Mouse (Mus musculus) megakaryocyte, adult 5-6 weeks (primary cell): ENCODE results near the gene Sec61b. TPM values are rescaled to one million over a fixed set of nuclear protein-coding genes. Genes with fewer than 3 reads are reported as not detected.

Experiments
- ATAC-seq: 2 replicates; pipeline ENCODE4 v1.8.0; 2016; ENCODE audit warnings: mild to moderate bottlenecking, inconsistent platforms; ENCODE audit not compliant: poor library complexity, severe bottlenecking
- total RNA-seq, 2 experiments: library from RNA; stranded (forward) in 1 of 2; stranded (reverse) in 1 of 2; fragments of 153-499, 151-499 nt in 1 of 2; fragments of 221-1000, 200-1000 nt in 1 of 2; gene quantifications; 2 replicates each; pipeline versions ENCODE4 v1.2.3 to v1.2.4; 2015 to 2017

The Sec61b gene
- total RNA-seq, 2 experiments from 2014 or later: 285 to 449 TPM

DNA sequence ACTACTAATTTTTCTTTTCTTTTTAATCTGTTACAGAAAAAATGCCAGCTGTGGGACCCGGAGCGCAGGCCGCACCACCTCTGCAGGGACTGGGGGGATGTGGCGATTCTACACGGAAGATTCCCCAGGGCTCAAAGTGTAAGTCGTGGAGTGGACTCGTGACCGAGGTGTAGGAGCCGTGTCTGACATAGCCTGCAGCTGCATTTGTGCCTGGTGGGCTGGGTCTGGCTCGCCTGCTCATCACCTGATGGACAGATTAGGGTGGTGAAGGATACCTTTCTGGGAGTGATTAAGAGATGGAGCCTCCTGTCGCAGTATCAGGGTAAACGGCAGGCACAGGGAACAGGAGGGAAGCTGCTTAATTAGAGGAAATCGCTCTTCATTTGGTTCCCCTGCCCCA lies 5.6 kb downstream of the Sec61b start:
- ATAC-seq: no peak

GRCm38 (mm10) chr4:47480576-47480975 lies 6.1 kb downstream of the Sec61b start:
- ATAC-seq: no peak

GRCm38 (mm10) chr4:47491243-47491642 lies 16.8 kb downstream of the Sec61b start:
- peak; percentile 31 for ATAC-seq

GRCm38 (mm10) chr4:47492311-47493086 lies 18.0 kb downstream of the Sec61b start:
- ATAC-seq: no peak

- no peak for ATAC-seq
Observed at GRCm38 (mm10) chr4:47493456-47493855, 19.0 kb downstream of the Sec61b start.

DNA sequence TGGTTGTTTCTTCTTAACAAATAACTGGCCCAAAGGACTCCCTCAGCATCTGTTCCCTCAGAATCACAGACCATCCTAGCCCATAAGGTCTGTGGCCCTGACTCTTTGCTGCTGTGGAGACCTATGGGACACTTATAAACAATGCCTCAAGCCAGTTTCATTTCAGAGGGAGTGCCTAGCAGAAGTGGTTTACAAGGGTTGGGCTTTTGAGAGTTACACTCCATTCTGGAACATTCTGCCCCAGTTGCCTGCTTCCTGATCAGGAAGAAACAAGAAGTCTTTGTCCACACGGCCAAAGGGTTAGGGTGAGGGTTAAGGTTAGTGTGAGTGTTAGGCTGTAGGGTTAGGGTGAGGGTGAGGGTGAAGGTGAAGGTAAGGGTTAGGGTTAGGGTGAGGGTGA lies 19.7 kb downstream of the Sec61b start:
- 0 out of 2 replicates have a peak, but pooled peaks have one; percentile 17 for ATAC-seq

DNA sequence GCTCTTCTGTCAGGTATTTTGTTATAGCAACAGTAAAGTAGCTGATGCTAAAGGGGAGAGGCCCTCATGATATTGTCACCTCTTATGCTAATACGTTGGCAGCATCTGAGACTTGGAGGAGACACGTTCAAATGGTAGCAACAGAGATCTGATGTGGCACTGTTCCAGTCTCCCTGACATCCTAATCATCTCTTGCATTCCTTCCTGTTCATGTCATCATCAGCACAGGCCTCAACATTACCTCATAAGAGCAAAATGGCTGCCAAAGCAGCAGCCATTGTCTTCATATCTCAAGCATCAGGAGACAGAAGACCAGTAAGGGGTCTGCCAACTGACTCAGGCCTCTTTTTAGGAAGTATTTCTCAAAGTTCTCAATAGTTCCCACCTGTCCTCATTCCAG lies 20.2 kb downstream of the Sec61b start:
- no peak for ATAC-seq

DNA sequence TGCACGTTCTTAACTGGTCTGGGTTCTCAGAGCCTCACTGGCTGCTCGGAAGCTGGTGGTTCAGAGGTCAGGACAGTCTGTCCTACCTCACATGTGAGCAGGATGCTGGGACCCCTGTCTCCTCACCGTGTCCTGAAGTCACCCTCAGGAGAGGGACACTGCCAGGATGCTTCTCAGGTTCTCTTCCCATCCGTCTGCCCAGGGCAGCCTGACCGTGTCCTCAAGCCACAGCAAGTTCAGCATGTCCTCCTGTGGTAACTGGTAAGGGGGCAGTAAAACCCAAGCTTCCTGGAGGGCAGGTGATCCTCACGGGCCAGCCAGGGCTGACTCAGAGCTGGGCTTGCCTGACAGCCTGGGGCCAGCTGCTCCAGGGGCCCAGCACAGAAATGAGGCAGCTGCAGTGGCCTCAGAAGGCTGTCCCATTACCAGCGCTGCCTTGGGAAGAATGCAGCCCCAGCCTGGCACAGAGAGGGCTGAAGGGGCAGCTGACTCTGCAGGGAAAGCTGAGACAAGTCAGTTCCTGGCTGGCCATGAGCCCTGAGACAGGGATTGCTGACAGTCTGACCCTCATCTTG lies 23.4 kb downstream of the Sec61b start:
- ATAC-seq: no peak

- ATAC-seq: no peak
Observed at GRCm38 (mm10) chr4:47499121-47499545, 24.7 kb downstream of the Sec61b start.

DNA sequence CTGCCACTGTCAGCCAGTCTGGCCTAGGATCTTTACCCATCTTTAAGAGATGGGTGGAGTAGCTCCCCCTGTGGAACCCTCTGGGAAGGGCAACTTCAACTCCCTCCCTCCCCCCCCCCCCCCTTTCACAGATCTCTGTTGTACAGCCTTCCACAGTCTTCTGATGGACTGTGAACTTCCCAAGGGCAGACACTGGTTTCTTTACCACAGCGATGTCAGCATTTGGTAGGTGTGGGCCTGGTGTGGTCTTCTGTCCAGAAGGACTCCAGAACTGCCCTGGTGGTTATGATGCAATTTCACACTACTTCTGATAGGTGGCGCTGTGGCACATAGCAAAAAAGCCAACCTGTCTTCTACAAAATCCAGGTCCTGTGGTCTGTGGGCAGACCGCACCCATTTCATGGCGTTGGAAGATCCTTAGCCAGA lies 28.1 kb downstream of the Sec61b start:
- peak; percentile 92 for ATAC-seq

- ATAC-seq: no peak; the same call in 1 of the 2 replicates
Observed at GRCm38 (mm10) chr4:47503045-47503444, 28.6 kb downstream of the Sec61b start.

GRCm38 (mm10) chr4:47504841-47505517 lies 30.5 kb downstream of the Sec61b start:
- no peak for ATAC-seq

- ATAC-seq: no peak
Observed at GRCm38 (mm10) chr4:47518551-47519181, 44.2 kb downstream of the Sec61b start.

- ATAC-seq: no peak
Observed at GRCm38 (mm10) chr4:47520076-47520475, 45.6 kb downstream of the Sec61b start.

DNA sequence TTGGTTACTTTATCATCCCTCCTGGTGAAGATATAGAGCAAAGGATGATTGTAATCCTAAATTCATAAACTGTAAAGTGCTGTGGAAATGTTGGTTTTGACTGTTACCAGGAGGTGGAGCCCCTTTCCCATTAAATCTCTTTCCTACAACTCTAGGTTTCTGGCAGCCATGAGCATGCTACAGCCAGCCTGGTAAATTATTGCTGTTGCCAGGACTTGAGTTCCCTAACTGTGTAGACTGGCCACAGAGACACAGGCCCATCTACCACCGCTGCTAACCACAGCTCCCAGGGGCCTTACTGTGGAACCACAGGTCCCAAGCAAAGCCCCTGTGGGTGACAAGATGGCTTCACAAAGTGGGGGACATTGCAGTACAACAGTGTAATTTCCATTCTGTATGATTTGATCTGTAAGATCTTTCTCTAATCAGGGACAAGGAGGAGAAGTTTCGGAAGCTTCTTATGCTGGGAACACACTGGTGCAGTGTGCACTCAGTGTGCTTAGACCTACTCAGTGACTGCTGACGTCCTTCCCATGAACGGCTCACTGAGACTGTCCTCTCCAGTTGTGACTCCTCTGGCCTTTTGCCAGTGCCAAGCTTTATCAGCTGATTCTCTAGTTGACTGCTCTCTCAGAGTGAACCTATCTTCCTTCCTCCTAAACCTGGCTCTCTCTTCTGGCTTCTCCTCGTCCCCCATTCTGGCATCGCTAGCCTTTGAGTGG lies 47.6 kb downstream of the Sec61b start:
- ATAC-seq: no peak; the same call in 1 of the 2 replicates

DNA sequence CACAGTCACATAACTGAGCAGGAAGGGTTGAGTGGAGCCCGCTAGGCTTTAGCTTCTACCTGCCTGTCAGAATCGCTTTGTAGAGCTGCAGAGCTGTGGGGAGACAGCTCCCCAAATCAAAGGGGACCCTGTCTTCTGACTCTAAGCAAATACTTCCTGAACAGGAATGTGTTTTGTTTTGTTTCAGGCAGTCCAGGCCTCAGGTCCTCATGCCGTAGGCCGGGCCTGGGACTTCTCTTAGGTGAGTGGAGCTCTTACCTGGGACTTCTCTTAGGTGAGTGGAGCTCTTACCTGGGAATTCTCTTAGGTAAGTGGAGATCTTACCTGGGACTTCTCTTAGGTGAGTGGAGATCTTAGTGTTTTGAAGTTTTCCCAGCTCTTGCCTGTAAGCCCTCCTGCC lies 55.4 kb downstream of the Sec61b start:
- ATAC-seq: no peak

Other genes starting within 250 kb of the Sec61b start
- gene Tgfbr1, start 121.4 kb upstream of the Sec61b start, total RNA-seq (2015): 22.9 and 25.3 TPM in 2 replicates
- 27.8 and 32.9 TPM in 2 replicates for gene Tgfbr1, start 121.4 kb upstream of the Sec61b start, total RNA-seq (2017)
- gene Alg2, start 325 bp upstream of the Sec61b start, total RNA-seq (2015): 11.5 and 19.1 TPM in 2 replicates
- gene Alg2, start 325 bp upstream of the Sec61b start, total RNA-seq (2017): 7.9 and 10.8 TPM in 2 replicates